Mouse (Mus musculus): ENCODE measurements around the gene Plekha5. TPM values are rescaled to one million over a fixed set of nuclear protein-coding genes. Genes with fewer than 3 reads are reported as not detected.

The Plekha5 gene
- polyA plus RNA-seq, 1 experiment from 2014 or later = 51.5 TPM

- Histone ChIP-seq H3K9ac (no peak overlapping the region), H3K4me1 (no peaks in the 10 kb centered on the region), H3K9me3 (replicated peaks) (no peaks in the 10 kb centered on the region), H3K27me3 (no peaks in the 10 kb centered on the region), H3K27ac (replicated peaks) (no peak overlapping the region), H3K4me3 (replicated peaks) (no peak overlapping the region), H3K36me3 (peaks cover 70% of the 10 kb centered on the region), H3K4me2 (replicated peaks) (no peak overlapping the region)
- no peak for ATAC-seq (ENCODE audit: insufficient number of reproducible peaks, low FRiP score, low TSS enrichment, low read depth)
- 90% methylated on average over 7 of the region's 7 CpGs for WGBS
These were observed 218.2 kb downstream of the Plekha5 start for GRCm38 (mm10) chr6:140642010-140642409.

- H3K27ac ChIP-seq (replicated peaks) = no peak overlapping the region
- H3K36me3 ChIP-seq = peaks cover 68% of the 10 kb centered on the region
- WGBS = 84% methylated on average over 12 of the region's 12 CpGs
- no peak overlapping the region for H3K4me2 ChIP-seq (replicated peaks)
- H3K4me1 ChIP-seq = no peaks in the 10 kb centered on the region
- ATAC-seq (ENCODE audit: insufficient number of reproducible peaks, low FRiP score, low TSS enrichment, low read depth) = no peak
- no peak overlapping the region for H3K4me3 ChIP-seq (replicated peaks)
- no peaks in the 10 kb centered on the region for H3K27me3 ChIP-seq
- no peak overlapping the region for H3K9ac ChIP-seq
- no peaks in the 10 kb centered on the region for H3K9me3 ChIP-seq (replicated peaks)
These were observed 218.8 kb downstream of the Plekha5 start for GRCm38 (mm10) chr6:140642655-140643054.

GRCm38 (mm10) chr6:140645931-140646330, 222.1 kb downstream of the Plekha5 start:
- Histone ChIP-seq H3K9ac (no peak overlapping the region), H3K9me3 (replicated peaks) (no peaks in the 10 kb centered on the region), H3K27me3 (no peaks in the 10 kb centered on the region), H3K4me1 (no peaks in the 10 kb centered on the region), H3K4me3 (replicated peaks) (no peak overlapping the region), H3K4me2 (replicated peaks) (no peak overlapping the region), H3K27ac (replicated peaks) (no peak overlapping the region), H3K36me3 (peaks cover 58% of the 10 kb centered on the region)
- no peak for ATAC-seq (ENCODE audit: insufficient number of reproducible peaks, low FRiP score, low TSS enrichment, low read depth)

Other genes with a start within 250 kb of the Plekha5 start
- gene Aebp2, start 198.6 kb downstream of the Plekha5 start, polyA plus RNA-seq (2015; fragmentation: Nextera tagmentation; extraction: Ambion mirVana) = 13.7 and 15.2 TPM in 2 replicates

All from embryonic facial prominence, embryonic 15.5 days (tissue).